In genomic region chr15:3174848-3175247, GRCm38 (mm10) we compare ENCODE assay signal across 11 mouse cellular contexts.
A peak's percentile ranks its signal among the peaks of the same experiment; 100 is the strongest.
DNase-seq lines count a peak whose midpoint lies in the region; ATAC-seq and TF ChIP-seq lines count a peak whose summit lies in the region.
"Had no signal": no experiment of that assay in that cellular context is flagged by ENCODE, and none has a peak within 500 bp of the region (broad histone marks: within the 10 kb centered on the region; RNA-seq: fewer than 3 reads in every experiment).

No protein-coding gene starts in this region.

- H3K9ac ChIP-seq in heart, postnatal 0 days (replicated peaks; ENCODE audit: low read depth, low read length) = no peak overlapping the region
- no peak overlapping the region for H3K9ac ChIP-seq in hindbrain, embryonic 12.5 days
- no peak overlapping the region for H3K9ac ChIP-seq in forebrain, embryonic 12.5 days

- no peaks in the 10 kb centered on the region for H3K27me3 ChIP-seq in heart, postnatal 0 days (ENCODE audit: control insufficient read depth, insufficient read depth, low read length)
- H3K27me3 ChIP-seq in splenic B cell, adult 2 months (ENCODE audit: control insufficient read depth, insufficient read depth, low read length, poor library complexity, severe bottlenecking) = no peaks in the 10 kb centered on the region
- no peaks in the 10 kb centered on the region for H3K27me3 ChIP-seq in hindbrain, embryonic 12.5 days
- no peaks in the 10 kb centered on the region for H3K27me3 ChIP-seq in forebrain, embryonic 12.5 days

- WGBS in heart, postnatal 0 days = 32% methylated on average over 2 of the region's 2 CpGs
- WGBS in hindbrain, embryonic 12.5 days = 42% methylated on average over 2 of the region's 2 CpGs
- WGBS in forebrain, embryonic 12.5 days = 41% methylated on average over 2 of the region's 2 CpGs

- ATAC-seq in heart, postnatal 0 days (ENCODE audit: insufficient read depth, low read depth) = no peak
- ATAC-seq in hindbrain, embryonic 12.5 days (ENCODE audit: low FRiP score) = no peak
- ATAC-seq in forebrain, embryonic 12.5 days (ENCODE audit: low FRiP score) = no peak
- ATAC-seq: hindbrain, embryonic 16.5 days had no signal

- H3K4me3 ChIP-seq in heart, postnatal 0 days (ENCODE audit: low read depth, low read length) = no peak overlapping the region
- no peak overlapping the region for H3K4me3 ChIP-seq in hindbrain, embryonic 12.5 days
- no peak overlapping the region for H3K4me3 ChIP-seq in forebrain, embryonic 12.5 days (replicated peaks)

- peak; percentile 35 for TF ChIP-seq CTCF in heart, postnatal 0 days (IDR thresholded peaks at IDR 0.05; ENCODE audit: low read depth)

- H3K4me2 ChIP-seq in heart, postnatal 0 days (ENCODE audit: low read depth, low read length) = no peak overlapping the region
- H3K4me2 ChIP-seq in hindbrain, embryonic 12.5 days (replicated peaks) = no peak overlapping the region
- H3K4me2 ChIP-seq in forebrain, embryonic 12.5 days = no peak overlapping the region

- no peak for TF ChIP-seq EP300 in heart, postnatal 0 days (IDR thresholded peaks at IDR 0.05; ENCODE audit: low read depth)

- H3K4me1 ChIP-seq in heart, postnatal 0 days (ENCODE audit: control insufficient read depth, insufficient read depth) = no peaks in the 10 kb centered on the region
- H3K4me1 ChIP-seq in hindbrain, embryonic 12.5 days = no peaks in the 10 kb centered on the region
- no peaks in the 10 kb centered on the region for H3K4me1 ChIP-seq in forebrain, embryonic 12.5 days

- no peaks in the 10 kb centered on the region for H3K9me3 ChIP-seq in heart, postnatal 0 days (replicated peaks; ENCODE audit: control insufficient read depth, low read length)
- H3K9me3 ChIP-seq in hindbrain, embryonic 12.5 days (replicated peaks) = peaks cover 5% of the 10 kb centered on the region; the same call in 1 of the 2 replicates
- H3K9me3 ChIP-seq in forebrain, embryonic 12.5 days = peaks cover 14% of the 10 kb centered on the region

- no peak overlapping the region for H3K27ac ChIP-seq in heart, postnatal 0 days (ENCODE audit: low read depth)
- H3K27ac ChIP-seq in hindbrain, embryonic 12.5 days = no peak overlapping the region
- no peak overlapping the region for H3K27ac ChIP-seq in forebrain, embryonic 12.5 days

- no peaks in the 10 kb centered on the region for H3K36me3 ChIP-seq in heart, postnatal 0 days (replicated peaks; ENCODE audit: control insufficient read depth, insufficient read depth, low read length)
- H3K36me3 ChIP-seq in splenic B cell, adult 2 months (ENCODE audit: control insufficient read depth, insufficient read depth, low read length, poor library complexity, severe bottlenecking) = no peaks in the 10 kb centered on the region
- H3K36me3 ChIP-seq in hindbrain, embryonic 12.5 days = no peaks in the 10 kb centered on the region
- no peaks in the 10 kb centered on the region for H3K36me3 ChIP-seq in forebrain, embryonic 12.5 days (replicated peaks)

- peak; percentile 11 for DNase-seq in heart, postnatal 0 days (ENCODE audit: low spot score)
- no peak for DNase-seq in heart, postnatal 4 days
- peak; percentile 25 for DNase-seq in thymus, postnatal 0 days (ENCODE audit: low spot score)
- no peak for DNase-seq in thymus, postnatal 25 days
- peak; percentile 5 for DNase-seq in embryo, embryonic 11 days
- peak; percentile 27 for DNase-seq in splenic B cell, adult 2 months (ENCODE audit: low read depth, low spot score)
- DNase-seq: cerebellum, postnatal 36 days; right cerebral cortex, postnatal 25 days had no signal

Comparison
In these comparisons a context has a peak if more than half of its experiments do, and no peak if none do; other contexts are left out.
1. DNase-seq: peak in heart, postnatal 0 days (single experiment), thymus, postnatal 0 days (single experiment), embryo, embryonic 11 days (single experiment) and splenic B cell, adult 2 months (single experiment); none in heart, postnatal 4 days (single experiment) and thymus, postnatal 25 days (single experiment).